Mouse (Mus musculus): ENCODE measurements at regions not wholly inside any gene's neighbourhood (a gene's known extent, or its start where the extent isn't known, plus 50 kb on each side); places are given as distances from the start of the nearest gene placed in this dataset.

- DNase-seq = no peak
These were observed 352.8 kb upstream of the Arglu1 start for GRCm38 (mm10) chr8:9042835-9043792.

DNA sequence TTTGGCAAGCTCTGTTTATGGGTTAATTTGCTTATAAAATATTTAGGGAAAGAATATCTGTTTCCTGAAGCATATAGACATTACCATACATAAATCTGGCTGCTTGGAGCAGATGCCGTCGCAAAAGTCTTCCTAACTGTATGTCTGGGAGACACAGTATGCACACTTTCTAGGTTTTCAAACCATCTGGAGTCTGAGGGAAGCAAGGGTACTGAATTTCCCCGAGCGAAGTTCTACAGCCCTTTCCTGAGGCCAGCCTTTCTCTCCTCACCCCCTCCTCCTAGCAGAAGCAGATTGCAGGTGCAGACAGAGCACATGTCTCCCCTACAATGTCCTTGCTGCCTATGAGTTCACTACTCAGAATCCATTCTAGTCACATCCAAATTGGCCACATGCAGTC lies 338.8 kb upstream of the Arglu1 start:
- DNase-seq = no peak

DNA sequence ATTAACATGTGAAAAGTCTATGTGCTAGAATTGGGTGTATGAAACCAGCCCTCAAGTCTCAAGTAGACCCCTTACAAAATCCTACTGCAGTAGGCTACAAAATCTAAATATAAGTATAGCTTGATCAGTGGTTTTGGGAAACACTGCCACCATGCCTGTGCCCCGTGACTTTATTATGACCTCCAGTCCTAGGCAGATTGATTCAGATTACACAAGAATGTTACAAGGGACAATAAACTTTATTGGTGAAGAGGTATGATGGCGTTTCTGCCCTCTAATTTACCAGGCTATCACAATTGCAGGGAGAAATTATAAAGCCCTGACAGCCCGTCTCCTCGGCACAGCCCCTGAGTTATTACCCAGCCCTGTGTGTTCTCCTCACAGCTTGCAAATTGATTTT lies 337.4 kb upstream of the Arglu1 start:
- DNase-seq = no peak

GRCm38 (mm10) chr8:9025872-9026271 lies 335.6 kb upstream of the Arglu1 start:
- no peak for DNase-seq

DNA sequence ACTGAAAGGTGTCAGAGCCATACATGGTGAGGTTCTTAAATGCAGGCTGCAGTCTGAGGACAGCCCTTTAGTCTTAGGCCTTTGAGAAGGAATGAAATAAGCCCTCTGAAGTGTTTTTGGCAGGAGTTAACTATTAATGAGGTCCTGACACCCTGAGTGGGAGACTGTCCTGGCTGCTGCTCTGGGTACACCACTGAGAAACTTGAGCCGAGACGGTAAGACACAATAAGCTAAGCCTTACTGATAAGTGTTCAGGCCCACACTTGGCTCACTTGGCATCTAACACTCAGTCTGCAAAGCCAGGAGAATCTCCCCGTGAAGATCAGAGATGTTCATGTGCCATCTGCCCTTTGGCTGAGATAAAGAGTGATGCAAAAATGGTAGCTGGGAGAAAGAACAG lies 335.1 kb upstream of the Arglu1 start:
- DNase-seq = no peak

DNA sequence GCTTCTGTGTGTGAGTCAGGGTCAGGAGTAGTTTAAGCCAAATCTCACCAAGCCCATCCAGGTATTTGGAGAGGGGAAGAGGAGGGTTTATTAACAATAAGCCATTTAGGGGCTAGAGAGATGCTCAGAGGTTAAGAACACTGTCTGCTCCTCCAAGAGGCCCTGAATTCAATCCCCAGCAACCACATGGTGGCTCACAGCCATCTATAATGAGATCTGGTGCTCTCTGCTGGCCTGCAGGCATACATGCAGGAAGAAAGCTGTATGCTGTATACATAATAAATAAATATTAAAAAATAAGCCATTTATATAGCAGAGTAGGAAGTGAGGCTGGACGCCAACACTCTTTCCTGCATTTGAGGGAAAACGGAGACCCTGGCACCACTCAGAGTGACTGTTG lies 330.4 kb upstream of the Arglu1 start:
- DNase-seq = no peak

- DNase-seq = no peak
These were observed 329.9 kb upstream of the Arglu1 start for GRCm38 (mm10) chr8:9020180-9020579.

GRCm38 (mm10) chr8:9011785-9012510 lies 321.6 kb upstream of the Arglu1 start:
- DNase-seq = no peak

DNA sequence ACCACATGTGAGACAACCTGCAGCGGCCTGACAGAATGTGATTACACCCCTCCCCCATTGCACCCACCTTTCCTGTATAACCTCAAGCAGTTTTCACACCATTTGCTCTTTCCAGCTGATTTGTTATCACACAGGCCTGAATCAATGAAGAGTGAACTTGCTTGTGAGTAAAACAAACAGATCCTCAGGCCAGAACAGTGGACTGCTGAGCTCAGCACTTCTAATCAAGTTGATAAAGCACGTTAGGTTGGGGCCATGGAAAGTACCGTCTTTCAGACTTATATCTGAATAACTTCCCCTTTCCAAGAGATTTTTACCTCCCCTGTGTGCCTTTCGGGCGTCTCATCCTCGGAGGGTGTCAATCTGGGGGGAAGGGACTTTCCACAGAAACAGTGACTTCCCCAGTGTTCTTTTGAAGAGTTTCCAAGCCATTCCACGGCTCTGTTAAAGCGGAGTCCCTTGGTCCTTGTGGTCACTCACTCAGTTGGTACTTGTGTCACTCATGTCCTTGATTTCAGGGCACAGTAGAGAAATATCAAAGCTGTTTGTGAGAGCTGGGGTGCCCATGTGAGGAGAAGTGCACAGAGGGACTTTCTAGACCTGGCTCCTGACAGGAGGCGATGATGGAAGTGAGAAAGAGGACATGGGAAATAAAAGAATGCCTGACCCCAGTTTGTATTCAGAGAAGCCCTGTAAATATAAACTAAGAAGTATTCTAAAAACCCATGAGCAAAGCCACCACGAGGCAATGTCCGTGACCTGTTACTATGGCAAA lies 317.9 kb upstream of the Arglu1 start:
- DNase-seq = no peak

- DNase-seq = no peak
These were observed 309.6 kb upstream of the Arglu1 start for GRCm38 (mm10) chr8:8999914-9000313.

- no peak for DNase-seq
These were observed 307.3 kb upstream of the Arglu1 start for GRCm38 (mm10) chr8:8997621-8998020.

- peak in 1 of 2 experiments; percentile 6 for DNase-seq
These were observed 304.4 kb upstream of the Arglu1 start for GRCm38 (mm10) chr8:8994596-8995189.

GRCm38 (mm10) chr8:8994008-8994407 lies 303.7 kb upstream of the Arglu1 start:
- DNase-seq = peak in 1 of 2 experiments; percentile 8

DNA sequence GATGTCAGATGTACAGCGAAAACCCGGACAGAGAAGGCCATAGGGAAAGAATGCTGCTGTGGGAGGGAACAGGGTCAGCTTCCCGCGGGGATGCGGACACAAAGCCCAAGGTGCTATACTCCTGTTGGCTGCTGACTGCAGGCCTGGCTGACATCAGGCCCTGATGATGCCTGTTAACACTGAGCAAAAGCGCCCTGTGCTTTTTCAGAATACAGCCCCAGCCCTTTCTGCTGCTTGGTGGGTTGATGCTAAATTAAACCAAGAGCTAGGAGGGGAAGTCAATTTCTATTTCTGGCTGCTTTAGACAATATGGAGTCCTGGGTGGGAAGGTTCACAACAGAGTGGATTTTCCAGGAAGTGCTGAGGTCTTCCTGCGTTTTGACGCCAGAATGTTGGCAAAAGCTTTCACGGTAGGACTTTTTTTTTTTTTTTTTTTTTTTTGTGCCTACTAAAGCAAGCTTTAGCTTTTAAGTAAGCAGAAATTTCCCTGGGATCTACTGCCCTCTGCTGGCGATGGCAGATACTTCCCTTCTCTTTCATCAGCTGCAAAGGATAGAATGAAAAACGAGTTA lies 302.2 kb upstream of the Arglu1 start:
- DNase-seq = peak; percentile 79 to 81

- DNase-seq = no peak
These were observed 300.7 kb upstream of the Arglu1 start for GRCm38 (mm10) chr8:8991026-8991425.

- DNase-seq = no peak
These were observed 295.7 kb upstream of the Arglu1 start for GRCm38 (mm10) chr8:8986068-8986467.

- peak; percentile 46 to 53 for DNase-seq
These were observed 295.1 kb upstream of the Arglu1 start for GRCm38 (mm10) chr8:8985395-8985794.

- DNase-seq = peak; percentile 28 to 43
These were observed 294.5 kb upstream of the Arglu1 start for GRCm38 (mm10) chr8:8984829-8985251.

GRCm38 (mm10) chr8:8984159-8984828 lies 294.0 kb upstream of the Arglu1 start:
- DNase-seq = no peak

- no peak for DNase-seq
These were observed 292.9 kb upstream of the Arglu1 start for GRCm38 (mm10) chr8:8983133-8983661.

GRCm38 (mm10) chr8:8978969-8979368 lies 288.6 kb upstream of the Arglu1 start:
- no peak for DNase-seq

All from B cell, adult 2 months (primary cell).